Mouse (Mus musculus) brown adipose tissue, adult 24 weeks (tissue): ENCODE data around the gene Gpsm3. TPM values are rescaled to one million over a fixed set of nuclear protein-coding genes. Genes with fewer than 3 reads are reported as not detected.

Experiments
- H3K27ac ChIP-seq: fragments of 200-500 bp; replicated peaks from 2 replicates; pipeline ENCODE4 v1.5.1; 2012; ENCODE audit warnings: low read depth, mild to moderate bottlenecking, low read length
- H3K4me1 ChIP-seq: fragments of 200-500 bp; 2 replicates; pipeline ENCODE4 v1.6.1; 2012; ENCODE audit warnings: low read length, mixed read lengths; ENCODE audit not compliant: control insufficient read depth, insufficient read depth, insufficient read length
- H3K4me3 ChIP-seq: fragments of 200-500 bp; 2 replicates; pipeline ENCODE4 v1.5.1; 2012; ENCODE audit warnings: low read depth, mild to moderate bottlenecking, low read length, moderate library complexity; ENCODE audit not compliant: insufficient read depth
- polyA plus RNA-seq: library from polyadenylated mRNA; stranded (reverse); fragments of >200 nt; gene quantifications from 2 replicates; pipeline ENCODE4 v1.2.4, GENCODE M21; 2012; ENCODE audit not compliant: missing spikeins, insufficient read depth, insufficient read length

Gpsm3 gene
- polyA plus RNA-seq, 1 experiment, result 7.5 TPM

- H3K4me3 ChIP-seq, result peak overlapping the region; percentile 75
- H3K27ac ChIP-seq, result peak overlapping the region; percentile 98
- peaks cover 14% of the 10 kb centered on the region for H3K4me1 ChIP-seq
Observed at GRCm38 (mm10) chr17:34604511-34605237, 15.1 kb downstream of the Gpsm3 start.

DNA sequence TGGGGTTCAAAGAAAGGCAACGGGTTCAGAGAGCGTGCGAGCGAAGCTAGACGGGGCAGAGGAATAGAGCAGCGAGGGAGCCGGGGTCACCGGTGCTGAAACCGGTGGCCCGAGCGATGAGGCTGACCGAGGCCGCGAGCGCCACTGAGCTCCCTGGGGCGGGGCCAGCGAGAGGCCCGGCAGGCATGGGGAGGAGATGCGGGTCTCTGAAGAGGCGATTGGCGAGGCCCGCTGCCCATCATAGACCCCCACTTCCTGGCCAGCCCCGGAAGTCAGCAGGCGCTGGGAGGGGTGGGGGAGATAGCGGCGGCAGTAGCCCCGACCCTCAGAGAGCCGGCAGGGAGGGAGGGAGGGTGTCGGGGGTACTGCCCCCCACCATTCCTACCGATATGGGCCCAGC lies 16.0 kb downstream of the Gpsm3 start:
- H3K27ac ChIP-seq, result peak overlapping the region; percentile 98
- peak overlapping the region; percentile 75 for H3K4me3 ChIP-seq
- peaks cover 14% of the 10 kb centered on the region for H3K4me1 ChIP-seq

- Histone ChIP-seq H3K4me3 (peak overlapping the region; percentile 75), H3K4me1 (peaks cover 14% of the 10 kb centered on the region), H3K27ac (peak overlapping the region; percentile 48)
Observed at GRCm38 (mm10) chr17:34606186-34607039, 16.8 kb downstream of the Gpsm3 start.

GRCm38 (mm10) chr17:34607997-34608396 lies 18.4 kb downstream of the Gpsm3 start:
- H3K4me3 ChIP-seq, result no peak overlapping the region
- H3K27ac ChIP-seq, result 0 out of 2 replicates have a peak overlapping the region, but pooled peaks have one; percentile 16
- peaks cover 14% of the 10 kb centered on the region for H3K4me1 ChIP-seq

DNA sequence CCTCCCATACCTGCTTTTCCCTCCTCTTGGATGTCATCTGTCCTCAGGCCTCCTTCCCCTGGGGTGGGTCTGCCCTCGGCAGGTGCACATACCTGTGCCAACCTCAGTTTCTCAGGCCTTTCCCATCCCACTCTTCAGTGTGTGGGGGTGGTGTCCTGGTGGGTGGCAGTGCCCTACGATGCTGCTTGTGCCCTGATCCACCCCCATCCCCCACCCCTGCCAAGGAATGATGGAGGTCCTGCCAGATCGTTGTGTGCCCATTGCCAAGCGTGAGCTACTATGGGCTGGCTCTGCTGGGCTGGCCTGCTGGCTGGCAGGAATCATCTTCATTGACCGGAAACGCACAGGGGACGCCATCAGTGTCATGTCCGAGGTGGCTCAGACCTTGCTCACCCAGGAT lies 21.4 kb downstream of the Gpsm3 start:
- peaks cover 11% of the 10 kb centered on the region; the same call in 1 of the 2 replicates for H3K4me1 ChIP-seq
- H3K27ac ChIP-seq, result no peak overlapping the region
- H3K4me3 ChIP-seq, result no peak overlapping the region

GRCm38 (mm10) chr17:34613054-34613645 lies 23.5 kb downstream of the Gpsm3 start:
- H3K27ac ChIP-seq, result no peak overlapping the region
- no peak overlapping the region for H3K4me3 ChIP-seq
- 0 out of 2 replicates have a peak, but pooled peaks cover 3% of the 10 kb centered on the region for H3K4me1 ChIP-seq

GRCm38 (mm10) chr17:34613830-34614229 lies 24.2 kb downstream of the Gpsm3 start:
- H3K27ac ChIP-seq, result no peak overlapping the region
- H3K4me3 ChIP-seq, result no peak overlapping the region
- H3K4me1 ChIP-seq, result no peaks in the 10 kb centered on the region

- Histone ChIP-seq H3K4me1 (no peaks in the 10 kb centered on the region), H3K4me3 (no peak within 1 kb of the TSS), H3K27ac (peak within 1 kb of the TSS; percentile 23)
Observed at GRCm38 (mm10) chr17:34615871-34616270, 26.3 kb downstream of the Gpsm3 start, which contains the start of gene Egfl8. Gene Egfl8, minus strand, starts transcription at chr17:34615971.

- H3K4me1 ChIP-seq, result no peaks in the 10 kb centered on the region
- no peak overlapping the region for H3K4me3 ChIP-seq
- H3K27ac ChIP-seq, result no peak overlapping the region
Observed at GRCm38 (mm10) chr17:34618999-34619398, 29.4 kb downstream of the Gpsm3 start.

DNA sequence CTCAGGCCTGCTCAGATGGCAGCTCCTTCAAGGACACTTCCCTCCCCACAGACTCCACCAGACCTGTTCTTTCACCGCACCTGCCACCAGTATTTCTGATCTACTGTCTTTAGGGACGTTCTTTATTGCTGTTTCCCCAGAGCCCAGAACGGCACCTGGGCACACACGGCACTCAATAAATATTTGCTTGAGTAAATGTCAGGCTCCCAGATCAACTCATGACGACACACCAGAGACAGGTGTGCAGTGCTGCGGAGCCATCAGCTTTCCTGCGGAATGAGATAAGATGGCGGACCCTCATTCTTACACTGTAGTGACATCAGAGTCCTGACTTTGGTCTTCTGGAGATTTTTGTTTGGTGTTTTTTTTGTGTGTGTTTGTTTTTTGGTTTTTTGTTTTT lies 31.4 kb downstream of the Gpsm3 start:
- Histone ChIP-seq H3K4me1 (no peaks in the 10 kb centered on the region), H3K27ac (no peak overlapping the region), H3K4me3 (no peak overlapping the region)

DNA sequence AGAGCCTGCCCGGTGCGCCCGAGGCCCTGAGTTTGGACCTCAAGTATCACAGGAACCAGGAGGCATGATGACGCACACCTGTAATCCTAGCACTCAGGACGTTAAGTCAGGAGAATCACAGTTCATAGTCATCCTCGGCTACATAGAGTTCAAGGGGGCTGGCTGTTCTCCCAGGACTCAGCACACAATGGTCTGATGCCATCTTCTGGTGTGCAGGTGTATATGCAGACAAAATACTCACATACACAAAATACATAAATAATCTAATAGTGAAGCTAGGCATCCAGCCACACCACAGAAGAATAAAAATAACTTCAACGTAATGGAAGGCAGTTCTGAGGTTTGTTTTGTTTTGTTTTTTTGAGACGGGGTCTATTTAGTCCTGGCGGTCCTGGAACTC lies 33.6 kb downstream of the Gpsm3 start:
- Histone ChIP-seq H3K4me1 (no peaks in the 10 kb centered on the region; the same call in 1 of the 2 replicates), H3K27ac (no peak overlapping the region), H3K4me3 (no peak overlapping the region)

GRCm38 (mm10) chr17:34624981-34625380 lies 35.4 kb downstream of the Gpsm3 start:
- Histone ChIP-seq H3K4me1 (no peaks in the 10 kb centered on the region; the same call in 1 of the 2 replicates), H3K27ac (no peak overlapping the region), H3K4me3 (no peak overlapping the region)

DNA sequence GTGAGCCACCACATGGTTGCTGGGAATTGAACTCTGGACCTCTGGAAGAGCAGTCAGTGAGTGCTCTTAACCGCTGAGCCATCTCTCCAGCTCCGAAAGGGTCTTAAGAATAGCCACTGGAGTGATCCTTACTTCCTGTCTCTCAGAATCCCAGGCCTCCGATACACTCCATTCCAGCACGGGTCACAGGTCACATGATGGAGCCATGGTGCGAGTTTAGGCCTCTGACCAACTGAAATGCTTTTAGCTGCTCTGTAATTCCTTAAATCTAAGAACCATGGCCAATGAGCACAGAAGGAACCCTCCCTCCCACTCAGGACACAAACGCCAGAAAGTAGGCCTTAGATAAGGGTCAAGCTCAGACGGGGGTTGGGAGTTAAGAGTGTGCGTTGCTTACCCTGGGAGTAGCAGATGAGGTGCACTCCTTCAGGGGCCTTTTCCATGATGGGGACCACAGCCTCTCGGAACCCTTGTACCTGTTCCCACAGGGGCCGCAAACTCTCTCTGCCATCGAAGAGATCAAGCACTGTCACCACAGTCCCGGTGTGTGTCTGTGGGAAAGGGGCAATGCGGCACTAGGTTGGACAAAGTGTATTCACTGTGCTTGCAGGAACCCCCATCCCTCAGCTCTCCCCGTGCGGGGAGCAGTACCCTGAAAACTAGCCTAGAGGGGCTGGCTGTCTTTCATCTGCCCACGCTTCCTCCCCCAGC lies 36.6 kb downstream of the Gpsm3 start:
- Histone ChIP-seq H3K27ac (peak overlapping the region; percentile 66; the same call in 1 of the 2 replicates), H3K4me1 (peaks cover 2% of the 10 kb centered on the region; the same call in 1 of the 2 replicates), H3K4me3 (peak overlapping the region; percentile 59)

DNA sequence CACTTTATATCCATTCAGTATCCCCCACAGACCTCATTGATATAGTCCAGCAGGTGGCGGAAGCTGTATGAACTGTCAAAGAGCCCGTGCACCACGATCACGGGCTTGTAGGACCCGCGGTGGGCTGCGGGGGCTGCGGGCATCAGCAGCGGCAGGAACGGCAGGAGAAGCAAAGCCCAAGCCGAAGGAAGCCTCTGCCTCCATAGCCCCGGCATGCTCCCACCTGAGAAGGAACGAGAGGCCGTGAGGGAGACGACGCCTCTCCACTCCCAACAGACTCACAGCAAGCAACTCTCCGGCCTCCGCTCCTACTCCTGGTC lies 37.1 kb downstream of the Gpsm3 start:
- H3K4me1 ChIP-seq, result peaks cover 5% of the 10 kb centered on the region
- peak overlapping the region; percentile 59 for H3K4me3 ChIP-seq
- peak overlapping the region; percentile 66 for H3K27ac ChIP-seq
